Mouse (Mus musculus) cerebellum, adult 18-20 months (tissue): ENCODE results near the gene Fzd4.
A peak's percentile ranks its signal among the peaks of the same experiment; 100 is the strongest.

Experiments
- DNase-seq, 2 experiments: peaks; one replicate each; pipeline ENCODE4 v3.0.0; 2021

The Fzd4 gene

DNA sequence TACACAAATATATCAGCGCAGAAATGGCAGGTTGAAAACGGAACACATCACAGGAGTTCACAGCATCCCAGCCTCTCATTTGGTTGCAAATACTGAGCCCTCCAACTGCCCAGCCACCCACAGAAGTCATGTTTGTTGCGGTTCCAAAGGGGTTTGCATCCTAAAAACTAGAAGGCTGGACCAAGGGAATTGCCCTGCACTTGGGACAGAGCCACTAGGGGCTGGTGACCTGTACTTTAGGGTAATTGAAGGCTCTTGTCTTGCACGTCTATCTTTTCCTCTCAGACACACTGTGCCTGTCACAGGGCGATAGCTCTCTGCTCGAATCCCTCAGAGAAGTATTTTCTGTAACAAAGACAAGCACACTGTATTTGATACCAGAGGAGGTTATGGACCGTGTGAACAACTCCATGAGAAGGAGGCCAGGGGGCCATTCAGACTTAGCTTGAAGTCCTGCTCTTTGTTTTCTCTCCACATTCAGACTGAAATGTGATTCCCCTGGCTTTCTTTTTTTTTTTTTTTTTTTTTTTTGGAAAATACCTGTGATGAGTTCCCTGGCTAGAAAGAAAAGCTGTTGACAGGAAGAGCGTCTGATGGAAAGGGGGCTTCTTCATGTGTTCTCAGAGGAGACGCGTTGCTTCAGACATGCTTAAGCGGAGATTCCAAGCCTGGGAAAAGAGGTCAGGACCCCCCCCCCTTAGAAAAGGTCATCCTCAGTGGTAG lies 2.9 kb upstream of the Fzd4 start:
- no peak for DNase-seq

DNA sequence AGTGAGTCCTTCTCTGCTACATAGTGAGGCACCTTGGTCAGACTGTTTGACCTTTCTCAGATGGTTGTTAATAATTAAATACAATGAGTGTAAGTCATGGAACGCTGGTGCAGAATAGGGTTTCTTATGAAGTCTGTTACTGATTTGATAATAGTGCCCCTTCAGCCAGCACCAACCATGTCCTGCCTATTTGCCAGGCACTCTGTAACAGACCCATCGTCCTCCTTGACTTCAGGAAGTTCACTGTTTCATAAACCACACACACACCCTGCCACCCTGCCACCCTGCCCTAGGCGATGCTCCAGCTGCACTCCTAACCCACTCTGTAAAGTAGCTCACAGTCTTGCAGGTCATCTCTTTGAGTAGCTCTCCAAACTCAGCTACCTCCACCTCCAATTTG lies 2.2 kb upstream of the Fzd4 start:
- peak in 1 of 2 experiments; percentile 20 for DNase-seq

DNA sequence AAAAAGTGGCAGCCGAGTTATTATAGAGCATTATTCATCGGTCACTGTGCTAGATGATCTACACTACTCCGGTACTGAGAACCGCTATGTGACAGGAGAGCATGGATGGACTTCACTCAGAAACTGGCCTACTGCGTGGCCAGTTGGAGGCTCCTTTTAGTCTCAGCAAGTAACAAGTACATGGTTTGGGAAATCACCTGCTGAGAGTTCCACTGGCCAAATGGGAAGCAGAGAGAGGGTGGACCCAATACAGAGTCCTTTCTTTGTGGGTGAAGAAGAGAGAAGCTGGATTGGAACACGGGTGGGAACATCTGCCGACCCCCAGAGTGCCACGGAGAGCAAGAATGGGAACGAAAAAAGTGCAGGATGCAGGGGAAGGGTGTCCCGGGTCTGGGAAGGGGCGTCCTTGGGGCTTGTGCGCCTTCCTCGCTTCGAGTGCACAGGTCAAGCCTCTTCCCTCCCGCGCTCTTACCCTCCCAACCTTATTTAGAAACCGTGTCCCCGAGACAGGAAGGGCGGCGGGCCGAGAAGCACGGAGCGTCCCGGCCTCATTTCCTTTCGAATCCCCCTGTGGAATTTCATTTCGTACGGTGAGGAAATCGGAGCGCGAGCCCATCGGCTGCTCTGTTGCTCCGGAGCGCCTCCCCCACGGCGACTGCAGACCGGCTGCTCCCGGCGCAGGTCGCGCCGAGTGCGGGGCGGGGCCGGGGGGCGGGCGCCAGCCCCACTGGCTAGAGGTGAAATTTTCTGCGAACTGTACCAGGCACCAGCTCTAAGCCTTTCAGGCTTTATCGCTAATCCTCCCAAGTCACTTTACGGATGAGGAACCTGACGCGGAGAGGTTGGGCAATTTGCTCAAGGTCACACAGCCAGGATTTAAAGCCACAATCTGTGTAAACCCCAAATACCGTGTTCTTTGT lies 842 bp upstream of the Fzd4 start:
- peak; percentile 73 to 79 for DNase-seq

DNA sequence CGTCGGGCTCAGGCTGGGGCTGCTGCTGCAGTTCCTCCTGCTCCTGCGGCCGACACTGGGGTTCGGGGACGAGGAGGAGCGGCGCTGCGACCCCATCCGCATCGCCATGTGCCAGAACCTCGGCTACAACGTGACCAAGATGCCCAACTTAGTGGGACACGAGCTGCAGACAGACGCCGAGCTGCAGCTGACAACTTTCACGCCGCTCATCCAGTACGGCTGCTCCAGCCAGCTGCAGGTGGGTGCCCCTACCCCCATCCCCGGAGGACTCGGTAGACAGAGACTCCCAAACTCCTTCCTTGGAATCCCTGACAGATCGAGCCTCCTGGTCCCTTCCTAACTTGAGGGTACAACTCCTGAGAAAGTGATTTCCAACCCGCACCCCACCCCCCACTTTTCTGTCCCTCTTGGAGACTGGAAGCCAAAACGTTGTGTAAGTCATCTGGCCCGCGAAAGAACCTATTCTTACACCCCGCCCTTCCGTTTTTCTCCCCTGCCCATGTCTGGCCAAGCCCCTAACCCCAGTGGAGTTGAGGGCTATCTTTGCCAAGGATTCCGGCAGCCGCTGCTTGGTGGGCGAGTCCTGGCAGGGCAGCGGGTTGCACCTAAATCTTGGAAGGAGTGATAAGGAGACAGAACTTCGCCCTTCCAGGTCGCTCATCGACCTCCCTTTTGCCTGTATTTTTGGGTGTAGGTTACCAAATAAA lies 732 bp downstream of the Fzd4 start:
- peak in 1 of 2 experiments; percentile 22 for DNase-seq

DNA sequence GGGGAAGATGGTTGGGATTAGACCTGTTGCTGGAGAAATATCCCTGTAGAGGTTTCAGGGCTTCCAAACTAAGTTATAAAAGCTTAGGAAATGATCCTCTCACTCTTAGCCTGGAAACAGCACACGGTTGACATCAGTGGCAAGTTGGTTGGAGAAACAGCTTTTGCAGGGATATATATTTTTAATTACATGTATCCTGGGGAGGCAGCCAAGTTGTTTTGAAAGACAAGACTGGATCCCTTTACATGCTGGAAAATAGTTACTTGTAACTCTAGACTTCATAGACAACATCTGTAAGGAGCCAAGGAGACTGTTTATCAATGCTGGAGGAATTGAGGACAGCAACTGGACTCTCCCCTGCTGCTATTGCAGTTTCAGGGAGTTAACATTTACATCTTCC lies 1.9 kb downstream of the Fzd4 start:
- no peak for DNase-seq

DNA sequence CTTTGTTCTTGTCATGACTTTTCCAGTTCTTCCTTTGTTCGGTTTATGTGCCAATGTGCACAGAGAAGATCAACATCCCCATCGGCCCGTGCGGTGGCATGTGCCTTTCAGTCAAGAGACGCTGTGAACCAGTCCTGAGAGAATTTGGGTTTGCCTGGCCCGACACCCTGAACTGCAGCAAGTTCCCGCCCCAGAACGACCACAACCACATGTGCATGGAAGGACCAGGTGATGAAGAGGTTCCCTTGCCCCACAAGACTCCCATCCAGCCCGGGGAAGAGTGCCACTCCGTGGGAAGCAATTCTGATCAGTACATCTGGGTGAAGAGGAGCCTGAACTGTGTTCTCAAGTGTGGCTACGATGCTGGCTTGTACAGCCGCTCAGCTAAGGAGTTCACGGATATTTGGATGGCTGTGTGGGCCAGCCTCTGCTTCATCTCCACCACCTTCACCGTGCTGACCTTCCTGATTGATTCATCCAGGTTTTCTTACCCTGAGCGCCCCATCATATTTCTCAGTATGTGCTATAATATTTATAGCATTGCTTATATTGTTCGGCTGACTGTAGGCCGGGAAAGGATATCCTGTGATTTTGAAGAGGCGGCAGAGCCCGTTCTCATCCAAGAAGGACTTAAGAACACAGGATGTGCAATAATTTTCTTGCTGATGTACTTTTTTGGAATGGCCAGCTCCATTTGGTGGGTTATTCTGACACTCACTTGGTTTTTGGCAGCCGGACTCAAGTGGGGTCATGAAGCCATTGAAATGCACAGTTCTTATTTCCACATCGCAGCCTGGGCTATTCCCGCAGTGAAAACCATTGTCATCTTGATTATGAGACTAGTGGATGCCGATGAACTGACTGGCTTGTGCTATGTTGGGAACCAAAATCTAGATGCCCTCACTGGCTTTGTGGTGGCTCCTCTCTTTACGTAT lies 3.1 kb downstream of the Fzd4 start:
- no peak for DNase-seq

DNA sequence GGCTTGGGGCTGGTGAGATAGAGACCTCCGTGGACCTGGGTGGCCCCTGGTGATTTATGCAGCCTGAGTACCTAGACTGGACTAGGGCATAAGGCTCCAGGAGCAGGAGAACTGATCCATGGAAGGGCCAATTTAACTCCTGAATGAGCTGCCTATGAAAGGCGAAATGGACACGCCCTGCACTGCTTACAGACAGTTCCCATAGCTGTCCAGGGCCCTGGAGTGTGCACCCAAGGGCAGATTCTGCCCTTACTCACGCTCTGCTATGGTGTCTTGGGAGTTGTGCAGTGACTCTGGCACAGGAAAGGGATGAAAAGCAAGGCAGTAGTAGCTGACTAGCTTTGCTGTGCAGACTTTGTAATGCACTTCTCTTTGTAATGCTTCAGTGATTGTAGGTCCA lies 6.1 kb downstream of the Fzd4 start:
- DNase-seq = no peak

DNA sequence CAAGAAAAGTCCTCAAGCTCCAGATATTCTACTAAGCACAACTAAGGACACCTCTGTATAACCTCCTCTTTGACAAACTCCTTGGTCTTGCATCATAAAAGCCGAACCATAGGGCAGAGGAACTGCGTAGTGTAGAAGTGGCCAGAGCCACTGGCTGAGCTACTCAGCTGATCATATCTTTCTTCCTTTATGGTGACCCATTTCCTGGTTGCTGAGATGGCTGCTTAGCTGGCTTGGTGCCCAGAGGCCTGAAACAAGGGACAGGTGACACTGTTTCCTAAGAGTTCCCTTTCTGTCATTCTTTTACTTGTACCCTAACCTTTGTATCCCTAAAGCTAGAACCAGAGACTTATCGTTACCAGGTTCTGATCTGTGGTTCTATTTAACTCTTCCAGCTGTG lies 7.2 kb downstream of the Fzd4 start:
- peak; percentile 12 to 23 for DNase-seq

DNA sequence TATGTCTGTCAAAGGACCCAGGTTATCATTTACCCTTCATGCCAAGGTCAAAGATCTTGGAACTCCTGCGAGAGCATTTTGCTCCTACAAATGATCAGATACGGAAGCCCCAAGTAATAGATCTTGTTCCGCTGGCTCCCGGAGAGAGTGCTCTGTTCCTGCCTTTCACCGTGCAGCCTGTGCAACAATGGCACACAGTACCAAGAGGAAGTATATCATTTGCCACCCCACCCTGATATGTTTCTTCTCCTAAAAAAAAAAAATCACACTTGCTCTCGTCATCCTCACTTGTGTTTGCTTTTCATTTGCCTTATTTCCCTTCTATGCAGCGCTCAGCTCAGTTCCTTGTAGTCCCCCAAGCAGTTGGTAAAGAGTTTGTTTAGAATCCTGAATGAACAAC lies 7.9 kb downstream of the Fzd4 start:
- DNase-seq = no peak

DNA sequence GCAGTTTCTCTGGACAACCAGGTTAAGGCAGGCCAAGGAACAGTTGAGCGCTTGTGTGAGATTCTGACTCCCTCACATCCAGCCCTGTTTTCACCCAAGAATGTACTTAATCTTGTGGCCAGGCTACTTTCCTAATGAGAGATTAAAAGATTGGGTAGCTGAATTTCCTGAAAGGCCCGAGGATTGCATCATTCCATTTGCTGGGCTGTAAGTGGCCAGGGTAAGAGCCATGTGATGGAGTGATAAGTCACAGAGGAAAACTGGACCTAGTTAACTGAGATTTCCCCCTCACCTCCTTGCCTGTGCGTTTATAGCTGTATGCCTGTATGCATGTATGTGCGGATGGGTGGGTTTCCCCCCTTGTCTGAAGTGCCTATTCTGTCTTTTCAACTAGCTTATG lies 11.9 kb downstream of the Fzd4 start:
- DNase-seq = no peak

DNA sequence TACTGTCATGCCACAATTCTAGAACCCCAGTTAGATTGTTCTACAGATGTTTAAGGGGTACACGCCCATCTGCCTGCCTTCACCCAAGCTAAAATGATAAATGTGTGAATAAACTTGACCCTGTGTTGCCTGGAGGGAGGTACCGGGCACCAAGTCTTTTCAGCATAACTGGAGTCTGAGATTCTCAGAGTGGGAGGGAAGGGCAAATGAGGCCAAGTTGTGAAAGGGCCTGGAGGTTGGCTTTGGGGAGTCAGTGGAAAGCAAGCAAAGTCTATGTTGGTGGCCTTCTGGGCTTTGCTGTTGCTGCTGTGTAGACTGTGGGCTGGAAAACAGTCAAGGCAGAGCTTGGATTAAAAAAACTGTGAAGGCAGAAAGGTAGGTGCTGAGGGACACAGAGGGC lies 13.6 kb downstream of the Fzd4 start:
- no peak for DNase-seq

DNA sequence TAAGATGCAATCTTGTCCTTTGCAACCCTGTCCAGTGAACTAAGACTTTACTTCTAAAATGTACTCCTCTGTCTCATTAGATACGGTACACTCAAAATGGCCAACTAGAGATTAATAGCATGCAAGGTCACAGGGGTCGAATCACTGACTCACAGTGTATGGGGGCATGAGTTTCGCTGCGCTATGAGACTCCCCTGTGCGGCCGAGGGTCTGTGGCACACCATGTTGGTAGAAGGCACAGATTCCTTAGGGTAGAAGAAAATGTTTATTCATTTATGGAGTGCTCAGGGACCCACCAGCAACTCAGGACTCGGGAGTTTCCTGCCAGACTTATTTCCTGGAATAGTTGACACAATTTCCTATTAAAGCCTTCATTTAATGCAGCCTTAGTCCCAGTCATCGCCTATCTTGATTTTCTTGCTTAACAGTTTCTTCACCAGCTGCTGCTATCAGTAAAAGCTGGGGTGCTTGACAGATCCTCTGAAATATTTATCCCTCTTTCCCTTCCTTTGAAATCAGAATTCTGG lies 14.0 kb downstream of the Fzd4 start:
- DNase-seq = no peak

DNA sequence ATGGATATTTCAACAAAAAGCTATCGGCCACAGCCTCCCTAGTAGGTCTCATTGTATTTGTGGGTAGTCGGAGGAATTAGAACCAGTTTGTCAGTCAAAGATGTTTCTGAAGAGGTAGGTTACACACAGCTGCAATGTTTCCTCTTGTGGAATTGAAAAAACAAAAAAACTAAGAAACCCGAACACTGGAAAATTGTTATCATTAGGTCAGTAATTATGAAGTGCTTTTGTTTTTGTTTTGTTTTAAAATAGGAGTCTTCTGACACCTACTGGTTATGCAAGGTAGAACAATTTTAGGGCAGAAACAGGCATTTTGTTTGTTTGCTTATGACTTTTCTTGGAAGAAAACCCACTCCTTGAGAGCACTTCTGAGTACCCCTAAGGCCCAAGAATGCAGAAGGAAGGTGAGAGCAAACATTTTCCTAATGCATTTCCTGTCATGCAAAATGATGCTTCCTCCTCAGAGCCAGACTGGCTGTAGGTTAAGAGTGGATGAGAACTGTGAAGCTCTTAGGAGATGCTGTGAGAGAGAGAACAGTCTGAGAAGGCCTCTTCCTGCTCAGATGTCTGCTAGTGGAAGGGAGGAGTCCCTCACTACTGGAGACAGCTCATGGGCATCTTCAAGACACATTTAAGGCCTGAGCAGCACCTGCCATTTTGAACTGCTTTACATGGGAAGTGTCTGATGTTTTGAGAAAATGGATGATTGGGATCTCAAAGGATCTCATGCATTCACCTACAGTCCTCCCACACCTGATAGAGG lies 14.9 kb downstream of the Fzd4 start:
- DNase-seq = no peak

DNA sequence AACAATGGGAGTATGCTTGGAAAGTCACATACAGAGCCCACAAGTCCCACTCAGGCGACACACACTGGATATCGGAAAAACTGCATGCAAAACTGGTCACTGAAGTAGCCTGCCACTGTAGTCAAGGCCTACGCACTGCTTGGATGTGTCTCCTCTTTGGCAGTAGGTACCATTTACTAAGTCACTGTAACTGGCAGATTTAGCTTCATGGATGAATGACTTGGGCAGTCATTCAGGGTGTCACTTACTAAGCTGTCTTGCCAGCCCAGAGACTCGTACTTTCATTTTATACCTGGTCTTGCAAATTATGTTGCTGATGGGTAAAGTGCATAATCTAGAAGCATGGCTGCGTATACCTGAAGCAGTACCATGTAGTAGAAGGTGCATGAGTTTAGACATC lies 17.1 kb downstream of the Fzd4 start:
- no peak for DNase-seq

DNA sequence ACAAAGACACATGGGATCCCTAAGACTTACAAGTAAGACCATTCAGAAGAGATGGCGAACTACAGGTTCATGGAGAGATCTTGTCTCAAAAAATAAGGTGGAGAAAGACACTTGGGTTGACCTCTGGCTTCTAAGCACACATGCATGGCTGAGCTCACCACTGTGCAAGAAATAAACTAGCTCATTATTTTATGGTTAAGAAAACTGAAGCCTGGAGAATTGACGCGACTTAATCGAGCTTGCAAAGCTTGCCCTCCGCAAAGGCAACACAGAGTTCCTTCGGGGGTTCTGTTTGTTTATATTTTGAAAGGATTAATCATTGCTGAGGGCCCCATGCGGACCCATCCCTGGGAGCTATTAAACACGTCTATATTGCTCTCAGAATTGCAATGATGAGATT lies 18.5 kb downstream of the Fzd4 start:
- DNase-seq = no peak

DNA sequence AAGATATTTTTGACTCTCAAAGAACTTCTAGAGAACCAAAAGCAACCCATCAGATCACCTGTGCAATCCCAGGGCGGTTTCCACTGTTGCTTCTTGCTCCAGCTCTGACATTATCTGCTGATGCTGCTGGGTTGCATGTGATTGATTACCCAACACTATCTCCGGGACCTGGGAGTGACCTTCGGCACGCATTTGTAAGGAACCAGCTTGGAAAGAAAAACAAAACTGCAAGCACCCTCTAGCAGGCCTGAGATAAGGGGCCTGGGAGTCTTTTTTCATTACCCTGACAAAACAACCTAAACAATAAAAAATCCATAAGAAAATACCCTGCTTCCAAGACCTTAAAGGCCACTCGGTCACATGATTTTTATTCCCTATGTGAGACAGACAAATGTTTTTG lies 19.0 kb downstream of the Fzd4 start:
- no peak for DNase-seq

DNA sequence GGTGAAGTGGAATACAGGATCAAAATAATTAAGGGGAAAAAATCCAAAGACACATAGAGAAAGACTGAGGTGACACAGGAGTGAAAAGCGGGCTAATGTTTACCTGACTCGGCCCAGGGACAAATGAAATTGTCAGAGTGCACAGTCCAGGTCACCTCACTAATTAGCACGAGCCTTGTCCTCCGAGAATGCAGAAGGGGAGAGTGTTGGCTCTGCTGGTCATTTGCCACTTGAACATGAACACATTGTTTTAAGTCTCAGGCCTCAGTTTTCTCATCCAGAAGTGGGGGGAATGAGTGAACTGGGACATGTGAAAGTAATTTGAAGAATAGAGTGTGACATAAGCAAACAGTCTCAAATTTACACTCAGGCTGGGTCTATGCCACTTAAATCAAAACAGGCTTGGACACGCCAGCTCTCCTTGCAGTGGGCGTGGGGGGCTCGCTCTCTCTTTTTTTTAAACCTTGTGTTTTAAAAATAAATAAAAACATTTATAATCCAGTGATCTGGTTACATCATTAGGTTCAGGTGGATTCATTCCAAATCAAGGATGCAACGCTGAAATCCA lies 19.6 kb downstream of the Fzd4 start:
- DNase-seq = no peak

DNA sequence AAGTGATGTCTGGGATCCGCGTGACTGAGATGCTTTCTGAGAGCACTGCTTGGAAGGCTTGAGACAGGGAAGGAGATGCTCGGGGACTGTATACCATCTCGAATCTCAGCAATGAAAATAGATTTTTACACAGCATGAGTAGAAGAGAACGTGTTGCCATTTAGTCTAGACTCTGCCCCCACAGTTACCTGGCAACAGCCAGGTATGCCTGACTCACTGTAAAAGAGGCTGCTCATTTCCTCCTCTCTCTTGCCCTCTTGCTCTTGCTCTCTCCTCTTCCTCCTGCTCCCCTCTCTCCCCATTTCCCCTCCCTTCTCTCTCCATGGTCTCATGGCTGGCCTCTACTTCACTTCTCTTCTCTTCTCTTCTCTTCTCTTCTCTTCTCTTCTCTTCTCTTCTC lies 20.5 kb downstream of the Fzd4 start:
- DNase-seq = no peak

DNA sequence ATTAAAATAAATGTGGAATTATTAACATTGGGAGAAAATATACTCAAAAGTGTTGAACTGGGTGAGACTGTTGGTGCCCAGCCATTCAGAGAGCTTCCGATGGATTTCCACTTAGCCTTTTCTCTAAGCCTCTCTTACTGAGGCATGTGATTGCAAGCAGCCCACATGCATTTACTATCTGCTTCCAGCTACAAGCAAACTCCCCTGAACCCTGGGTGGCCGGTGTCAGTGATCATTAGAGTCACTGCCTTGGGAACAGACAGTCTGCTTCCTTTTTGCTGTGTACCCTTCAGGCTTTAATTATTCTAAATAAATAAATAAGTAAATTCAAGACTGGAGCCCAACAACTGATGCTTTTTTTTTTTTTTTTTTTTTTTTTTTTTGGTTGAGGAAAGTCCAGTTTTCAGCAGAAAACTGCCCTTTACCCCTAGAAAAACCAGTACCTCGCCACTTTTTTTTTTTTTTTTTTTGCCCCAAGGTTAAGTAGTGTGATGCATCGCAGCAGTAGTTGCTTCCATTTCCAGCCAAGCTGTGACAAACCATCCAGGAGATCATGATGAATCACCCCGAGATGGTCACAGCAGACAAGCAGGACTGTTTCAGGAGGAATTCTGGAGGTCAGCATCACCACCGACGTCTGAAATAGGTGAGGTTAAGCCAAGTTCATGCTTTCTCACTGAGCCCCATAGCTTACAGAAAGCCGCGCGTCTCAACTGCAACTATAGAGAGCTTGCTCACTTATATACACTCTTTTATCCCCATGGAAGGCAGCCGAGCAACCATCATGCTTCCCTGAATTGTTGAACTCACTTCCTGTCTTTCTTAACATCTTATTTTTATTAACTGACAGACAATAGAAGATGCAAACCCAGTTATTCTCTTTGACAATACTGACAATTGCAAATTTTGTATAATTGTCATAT lies 21.9 kb downstream of the Fzd4 start:
- no peak for DNase-seq

DNA sequence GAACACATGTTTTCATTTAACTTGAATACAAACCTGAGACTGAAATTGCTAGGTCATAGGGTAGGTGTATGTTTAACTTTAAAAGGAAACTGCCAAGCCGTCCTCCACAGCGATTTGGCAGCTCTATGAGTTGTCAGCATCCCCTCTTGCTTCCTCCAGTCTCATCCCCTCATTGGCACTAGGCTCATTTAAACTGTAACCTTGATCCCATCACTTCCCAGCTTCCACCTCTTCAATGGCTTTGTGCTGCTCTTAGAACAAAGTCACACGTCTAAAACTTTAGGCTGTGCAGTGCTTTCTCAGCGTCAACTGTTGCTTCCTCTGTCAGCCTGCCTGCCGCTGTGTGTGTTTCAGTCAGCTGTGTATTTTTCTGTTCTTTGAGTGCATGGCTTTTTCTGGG lies 22.9 kb downstream of the Fzd4 start:
- no peak for DNase-seq
